In genomic region chr8:56915989-56916388, GRCm38 (mm10) we compare ENCODE assay signal across 18 mouse cellular contexts.
A peak's percentile ranks its signal among the peaks of the same experiment; 100 is the strongest.
DNase-seq lines count a peak whose midpoint lies in the region; ATAC-seq lines count a peak whose summit lies in the region.
"Had no signal": no experiment of that assay in that cellular context is flagged by ENCODE, and none has a peak within 500 bp of the region (broad histone marks: within the 10 kb centered on the region; RNA-seq: fewer than 3 reads in every experiment).

No protein-coding gene starts in this region.

- no peak overlapping the region for H3K9ac ChIP-seq in limb, embryonic 11.5 days (ENCODE audit: low read length)
- H3K9ac ChIP-seq in hindbrain, embryonic 16.5 days (ENCODE audit: low read depth, low read length) = no peak overlapping the region
- H3K9ac ChIP-seq: embryonic facial prominence, embryonic 12.5 days; forebrain, embryonic 13.5 days; forebrain, embryonic 15.5 days; forebrain, postnatal 0 days had no signal

- no peak overlapping the region for H3K27ac ChIP-seq in limb, embryonic 11.5 days (replicated peaks; ENCODE audit: low read depth, low read length)
- H3K27ac ChIP-seq in hindbrain, embryonic 16.5 days (ENCODE audit: low read depth, low read length) = no peak overlapping the region
- H3K27ac ChIP-seq: embryonic facial prominence, embryonic 10.5 days; embryonic facial prominence, embryonic 12.5 days; forebrain, embryonic 13.5 days; forebrain, embryonic 15.5 days had no signal

- no peak overlapping the region for H3K4me2 ChIP-seq in limb, embryonic 11.5 days (ENCODE audit: low read depth, severe bottlenecking)
- no peak overlapping the region for H3K4me2 ChIP-seq in hindbrain, embryonic 16.5 days (ENCODE audit: low read length)
- H3K4me2 ChIP-seq: embryonic facial prominence, embryonic 12.5 days; forebrain, embryonic 13.5 days; forebrain, embryonic 15.5 days had no signal

- no peak for ATAC-seq in limb, embryonic 11.5 days (ENCODE audit: insufficient number of reproducible peaks, low FRiP score, low TSS enrichment, low read depth)
- no peak for ATAC-seq in hindbrain, embryonic 16.5 days
- ATAC-seq: forebrain, embryonic 13.5 days; forebrain, embryonic 15.5 days; forebrain, postnatal 0 days had no signal

- H3K4me1 ChIP-seq in limb, embryonic 11.5 days (ENCODE audit: control insufficient read depth, insufficient read depth, low read length) = peaks cover 4% of the 10 kb centered on the region; the same call in 1 of the 2 replicates
- no peaks in the 10 kb centered on the region for H3K4me1 ChIP-seq in hindbrain, embryonic 16.5 days (ENCODE audit: control insufficient read depth, insufficient read depth, low read depth, low read length)
- H3K4me1 ChIP-seq: embryonic facial prominence, embryonic 12.5 days; forebrain, embryonic 13.5 days; forebrain, embryonic 15.5 days had no signal

- H3K4me3 ChIP-seq in limb, embryonic 11.5 days (ENCODE audit: low read depth, low read length) = no peak overlapping the region
- H3K4me3 ChIP-seq in hindbrain, embryonic 16.5 days (ENCODE audit: low read length) = no peak overlapping the region
- H3K4me3 ChIP-seq: embryonic facial prominence, embryonic 10.5 days; embryonic facial prominence, embryonic 12.5 days; forebrain, embryonic 13.5 days; forebrain, embryonic 15.5 days had no signal

- 37% methylated on average over 5 of the region's 5 CpGs for WGBS in limb, embryonic 11.5 days
- WGBS in hindbrain, embryonic 16.5 days = 82% methylated on average over 5 of the region's 5 CpGs

- peak; percentile 59 for DNase-seq in forelimb bud, embryonic 11.5 days (ENCODE audit: low read depth, low spot score)
- DNase-seq in hindlimb bud, embryonic 11.5 days (ENCODE audit: extremely low spot score, low read depth, low spot score) = peak; percentile 70
- DNase-seq in limb, embryonic 11.5 days (ENCODE audit: low spot score) = peak; percentile 37
- no peak for DNase-seq in thymus, postnatal 36 days
- DNase-seq: adrenal gland, adult 2 months; adrenal gland, postnatal 14 days; adrenal gland, postnatal 36 days; cerebellum, adult 11-12 months; cerebellum, adult 2 months; cerebellum, adult 9-10 months; cerebellum, postnatal 10 days; cerebellum, postnatal 25 days; forebrain, postnatal 0 days had no signal

- H3K36me3 ChIP-seq in limb, embryonic 11.5 days (ENCODE audit: control insufficient read depth, insufficient read depth, low read length) = no peaks in the 10 kb centered on the region
- no peaks in the 10 kb centered on the region for H3K36me3 ChIP-seq in hindbrain, embryonic 16.5 days (ENCODE audit: control insufficient read depth, insufficient read depth, low read length)
- H3K36me3 ChIP-seq: embryonic facial prominence, embryonic 10.5 days; embryonic facial prominence, embryonic 12.5 days; forebrain, embryonic 15.5 days had no signal

- no peaks in the 10 kb centered on the region for H3K9me3 ChIP-seq in limb, embryonic 11.5 days (ENCODE audit: control insufficient read depth, low read length)
- H3K9me3 ChIP-seq in hindbrain, embryonic 16.5 days (ENCODE audit: control insufficient read depth, low read length) = no peaks in the 10 kb centered on the region
- H3K9me3 ChIP-seq: embryonic facial prominence, embryonic 10.5 days; embryonic facial prominence, embryonic 12.5 days; forebrain, embryonic 13.5 days; forebrain, embryonic 15.5 days had no signal

- H3K27me3 ChIP-seq in limb, embryonic 11.5 days (ENCODE audit: control insufficient read depth, insufficient read depth, low read length) = no peaks in the 10 kb centered on the region
- H3K27me3 ChIP-seq in hindbrain, embryonic 16.5 days (replicated peaks; ENCODE audit: control insufficient read depth, insufficient read depth, low read length) = no peaks in the 10 kb centered on the region
- H3K27me3 ChIP-seq: embryonic facial prominence, embryonic 12.5 days; forebrain, embryonic 13.5 days; forebrain, embryonic 15.5 days had no signal

Comparison
In these comparisons a context has a peak if more than half of its experiments do, and no peak if none do; other contexts are left out.
1. DNase-seq: peak in forelimb bud, embryonic 11.5 days (single experiment), hindlimb bud, embryonic 11.5 days (single experiment) and limb, embryonic 11.5 days (single experiment); none in thymus, postnatal 36 days (0 of 2).